Mouse (Mus musculus) MEL (cell line): ENCODE measurements at regions not wholly inside any gene's neighbourhood (a gene's known extent, or its start where the extent isn't known, plus 50 kb on each side); places are given as distances from the start of the nearest gene placed in this dataset.

Source experiments
- DNase-seq: peaks from one replicate; pipeline ENCODE4 v3.0.0; 2011; ENCODE audit warnings: low read depth, low spot score
- H3K27ac ChIP-seq: 2 replicates; pipeline ENCODE4 v1.5.1; 2012; ENCODE audit warnings: low read depth, mild to moderate bottlenecking, control low read depth, low read length, moderate library complexity; ENCODE audit not compliant: control insufficient read depth
- H3K27me3 ChIP-seq, 2 experiments: fragments of 150-350 bp in 1 of 2; sonication (generic) in 1 of 2; 2 replicates each; pipeline ENCODE4 v1.6.1; 2012; ENCODE audit warnings: low read length in 2 of 2, mild to moderate bottlenecking in 2 of 2, improper control_type of control experiment in 1 of 2, moderate library complexity in 1 of 2; ENCODE audit not compliant: insufficient read depth in 2 of 2, control insufficient read depth in 1 of 2
- H3K36me3 ChIP-seq, 2 experiments: 2 replicates each; pipeline ENCODE4 v1.6.1; 2012 to 2014; ENCODE audit warnings: low read length in 2 of 2, improper control_type of control experiment in 1 of 2, inconsistent platforms in 1 of 2, mild to moderate bottlenecking in 1 of 2; ENCODE audit not compliant: insufficient read depth in 2 of 2, control insufficient read depth in 1 of 2
- H3K4me1 ChIP-seq, 2 experiments: fragments of 150-350 bp in 1 of 2; sonication (generic) in 1 of 2; 2 replicates each; pipeline ENCODE4 v1.6.1; 2012; ENCODE audit warnings: low read length in 2 of 2, improper control_type of control experiment in 1 of 2, mild to moderate bottlenecking in 1 of 2; ENCODE audit not compliant: insufficient read depth in 2 of 2, control insufficient read depth in 1 of 2
- H3K4me3 ChIP-seq, 2 experiments: fragments of 150-350 bp in 1 of 2; sonication (generic) in 1 of 2; 2 replicates each; pipeline ENCODE4 v1.5.1; 2012; ENCODE audit warnings: low read depth in 2 of 2, low read length in 2 of 2, mild to moderate bottlenecking in 2 of 2, moderate library complexity in 2 of 2, control low read depth in 1 of 2, improper control_type of control experiment in 1 of 2; ENCODE audit not compliant: control insufficient read depth in 1 of 2, insufficient read depth in 1 of 2
- H3K79me2 ChIP-seq: 2 replicates; pipeline ENCODE4 v1.6.1; 2012; ENCODE audit warnings: mild to moderate bottlenecking, low read length, moderate library complexity; ENCODE audit not compliant: control insufficient read depth, poor library complexity, insufficient read depth
- H3K9ac ChIP-seq: 2 replicates; pipeline ENCODE4 v1.6.1; 2012; ENCODE audit warnings: low read depth, mild to moderate bottlenecking, control low read depth, low read length, moderate library complexity; ENCODE audit not compliant: control insufficient read depth, poor library complexity, severe bottlenecking
- H3K9me3 ChIP-seq: fragments of 150-350 bp; sonication (generic); replicated peaks from 2 replicates; pipeline ENCODE4 v1.6.1; 2012; ENCODE audit warnings: mild to moderate bottlenecking, low read length, improper control_type of control experiment, moderate library complexity; ENCODE audit not compliant: insufficient read depth
- BHLHE40 ChIP-seq: IDR thresholded peaks from 2 replicates; pipeline ENCODE4 v1.6.1; 2012; ENCODE audit warnings: low read depth, mild to moderate bottlenecking, inconsistent platforms, low read length, improper control_type of control experiment, borderline replicate concordance
- CHD2 ChIP-seq: IDR thresholded peaks from 2 replicates; pipeline ENCODE4 v1.6.1; 2011; ENCODE audit warnings: low read length, improper control_type of control experiment
- E2F4 ChIP-seq: IDR thresholded peaks from 2 replicates; pipeline ENCODE4 v1.6.1; 2011; ENCODE audit warnings: low read depth, low read length, improper control_type of control experiment, borderline replicate concordance
- ETS1 ChIP-seq: IDR thresholded peaks from 2 replicates; pipeline ENCODE4 v1.6.1; 2012; ENCODE audit warnings: low read depth, mild to moderate bottlenecking, inconsistent platforms, low read length, improper control_type of control experiment, moderate library complexity
- GABPA ChIP-seq: IDR thresholded peaks from 2 replicates; pipeline ENCODE4 v1.6.1; 2012; ENCODE audit warnings: low read depth, mild to moderate bottlenecking, inconsistent platforms, low read length, improper control_type of control experiment, moderate library complexity
- GATA1 ChIP-seq: IDR thresholded peaks from 2 replicates; pipeline ENCODE4 v1.6.1; 2011; ENCODE audit warnings: low read depth, low read length, improper control_type of control experiment
- JUND ChIP-seq: IDR thresholded peaks from 2 replicates; pipeline ENCODE4 v1.6.1; 2011; ENCODE audit warnings: low read depth, mild to moderate bottlenecking, improper control_type of control experiment, low read length
- KAT2A ChIP-seq: conservative IDR thresholded peaks from 2 replicates; pipeline ENCODE4 v1.6.1; 2012; ENCODE audit warnings: low read depth, low read length, improper control_type of control experiment, inconsistent platforms
- MAFK ChIP-seq: IDR thresholded peaks from 2 replicates; pipeline ENCODE4 v1.6.1; 2011; ENCODE audit warnings: low read depth, mild to moderate bottlenecking, low read length, improper control_type of control experiment, borderline replicate concordance
- MAX ChIP-seq: IDR thresholded peaks from 2 replicates; pipeline ENCODE4 v1.6.1; 2011; ENCODE audit warnings: low read length, improper control_type of control experiment
- MEF2A ChIP-seq: IDR thresholded peaks from 2 replicates; pipeline ENCODE4 v1.6.1; 2014; ENCODE audit warnings: low read depth, mild to moderate bottlenecking, inconsistent platforms, low read length, improper control_type of control experiment; ENCODE audit not compliant: poor library complexity, insufficient replicate concordance, severe bottlenecking; ENCODE audit errors: extremely low read depth
- MXI1 ChIP-seq: IDR thresholded peaks from 2 replicates; pipeline ENCODE4 v1.6.1; 2011; ENCODE audit warnings: mild to moderate bottlenecking, low read depth, low read length, improper control_type of control experiment
- NELFE ChIP-seq: IDR thresholded peaks from 2 replicates; pipeline ENCODE4 v1.6.1; 2011; ENCODE audit warnings: low read depth, low read length, improper control_type of control experiment
- POLR2AphosphoS5 ChIP-seq: IDR thresholded peaks from 2 replicates; pipeline ENCODE4 v1.6.1; 2012; ENCODE audit warnings: low read depth, borderline replicate concordance, mild to moderate bottlenecking, inconsistent platforms, low read length, moderate library complexity, mixed read lengths
- SIN3A ChIP-seq: IDR thresholded peaks from 2 replicates; pipeline ENCODE4 v1.6.1; 2012; ENCODE audit warnings: low read length, improper control_type of control experiment, inconsistent platforms
- TAL1 ChIP-seq: IDR thresholded peaks from 2 replicates; pipeline ENCODE4 v1.6.1; 2012; ENCODE audit warnings: mild to moderate bottlenecking, inconsistent platforms, low read length, moderate library complexity, mixed read lengths
- USF2 ChIP-seq, 2 experiments: IDR thresholded peaks; 2 replicates each; pipeline ENCODE4 v1.6.1; 2011 to 2012; ENCODE audit warnings: improper control_type of control experiment in 2 of 2, low read length in 2 of 2, borderline replicate concordance in 1 of 2, inconsistent platforms in 1 of 2, low read depth in 1 of 2, mild to moderate bottlenecking in 1 of 2; ENCODE audit not compliant: insufficient read depth in 1 of 2
- ZKSCAN1 ChIP-seq: IDR thresholded peaks from 2 replicates; pipeline ENCODE4 v1.6.1; 2012; ENCODE audit warnings: low read depth, mild to moderate bottlenecking, inconsistent platforms, low read length, improper control_type of control experiment, moderate library complexity
- ZMIZ1 ChIP-seq: IDR thresholded peaks from 2 replicates; pipeline ENCODE4 v1.6.1; 2012; ENCODE audit warnings: low read depth, mild to moderate bottlenecking, inconsistent platforms, low read length, improper control_type of control experiment, moderate library complexity

DNA sequence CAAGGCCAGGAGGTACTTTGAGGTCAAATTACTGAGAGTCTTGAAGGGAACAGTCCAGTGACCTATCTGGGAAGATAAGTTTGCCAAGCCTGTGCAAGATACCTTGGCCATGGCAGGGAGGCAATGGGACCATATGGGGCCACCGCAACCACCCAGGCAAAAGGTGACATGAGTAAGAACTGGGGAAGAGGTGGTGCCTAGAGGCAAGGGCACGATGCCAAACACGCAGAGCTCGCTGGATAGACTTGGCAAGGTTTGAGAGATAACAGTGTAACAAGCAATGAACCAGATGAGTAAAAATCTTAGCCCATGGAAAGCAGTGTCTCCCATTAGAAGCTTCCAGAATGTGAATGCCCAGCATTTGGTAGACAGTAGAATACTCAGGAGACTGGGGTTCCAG, 128.1 kb downstream of the Dhx15 start (continued):
- TF ChIP-seq GABPA, result no peak

DNA sequence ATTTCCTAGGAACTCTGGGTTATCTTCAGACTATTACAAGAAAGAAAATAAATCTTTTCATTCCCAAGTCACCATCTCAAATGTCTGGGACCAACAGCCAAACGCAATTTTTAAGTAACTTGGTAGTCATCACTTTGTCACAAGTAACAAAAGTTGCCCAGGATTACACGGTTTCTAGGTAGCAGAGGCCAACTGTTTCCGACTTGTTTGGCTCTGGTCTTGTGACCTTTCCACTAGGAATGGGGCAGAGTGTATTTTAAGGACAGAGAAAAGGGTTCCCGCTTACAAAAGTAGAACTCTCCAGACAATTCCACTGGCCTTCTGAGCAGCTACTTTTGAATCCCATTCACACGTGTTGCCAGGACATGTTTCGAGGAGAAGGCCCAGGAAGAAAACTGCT, 129.1 kb downstream of the Dhx15 start:
- H3K9ac ChIP-seq, result no peak overlapping the region
- no peaks in the 10 kb centered on the region for H3K79me2 ChIP-seq
- TF ChIP-seq USF2 (IDR thresholded peaks at IDR 0.05; ENCODE audit: borderline replicate concordance in 1 of 2, insufficient read depth in 1 of 2, low read depth in 1 of 2, low read length in 2 of 2), result no peak
- no peak for TF ChIP-seq BHLHE40
- no peak for TF ChIP-seq ZKSCAN1
- TF ChIP-seq JUND, result no peak
- no peak for TF ChIP-seq NELFE
- no peak for TF ChIP-seq SIN3A
- no peak for TF ChIP-seq ETS1
- TF ChIP-seq GATA1, result no peak
- H3K27me3 ChIP-seq, result no peaks in the 10 kb centered on the region
- peaks cover 2 to 21% of the 10 kb centered on the region in 2 experiments for H3K4me1 ChIP-seq
- H3K27ac ChIP-seq, result no peak overlapping the region
- no peak for DNase-seq
- no peak overlapping the region for H3K4me3 ChIP-seq
- peaks cover 0 to 22% of the 10 kb centered on the region in 2 experiments; a peak in 2 of 4 replicates for H3K36me3 ChIP-seq
- no peaks in the 10 kb centered on the region for H3K9me3 ChIP-seq

DNA sequence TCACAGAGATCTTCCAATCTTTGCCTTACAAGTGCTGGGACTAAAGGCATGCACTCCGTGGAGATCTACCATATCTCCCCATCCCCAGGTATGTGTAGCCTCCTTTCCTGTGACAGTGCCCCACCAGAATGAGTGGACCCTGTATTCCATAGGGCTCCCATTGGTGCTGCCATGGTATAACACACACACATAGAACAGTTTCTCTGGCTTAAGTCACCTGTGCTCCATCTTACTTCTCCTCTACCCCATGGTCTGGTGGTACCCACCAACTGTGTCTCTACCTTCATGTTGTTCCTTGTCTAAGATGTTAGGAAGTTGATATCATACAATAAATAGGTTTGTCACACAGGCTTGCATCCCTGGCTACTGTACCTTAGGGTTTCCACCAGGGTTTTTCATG, 133.1 kb downstream of the Dhx15 start:
- DNase-seq, result no peak
- Histone ChIP-seq H3K27me3 (no peaks in the 10 kb centered on the region), H3K9me3 (no peaks in the 10 kb centered on the region), H3K36me3 (peaks cover 0 to 10% of the 10 kb centered on the region in 2 experiments; a peak in 2 of 4 replicates), H3K79me2 (no peaks in the 10 kb centered on the region), H3K4me1 (peaks cover 2 to 10% of the 10 kb centered on the region in 2 experiments), H3K9ac (no peak overlapping the region), H3K27ac (no peak overlapping the region), H3K4me3 (no peak overlapping the region)
- TF ChIP-seq KAT2A, result no peak
- TF ChIP-seq MAFK, result no peak
- no peak for TF ChIP-seq MEF2A
- no peak for TF ChIP-seq POLR2AphosphoS5
- TF ChIP-seq E2F4, result no peak
- TF ChIP-seq CHD2, result no peak
- TF ChIP-seq GATA1, result no peak
- no peak for TF ChIP-seq ZMIZ1
- TF ChIP-seq MXI1, result no peak
- no peak for TF ChIP-seq NELFE
- no peak for TF ChIP-seq MAX
- no peak for TF ChIP-seq GABPA
- TF ChIP-seq ZKSCAN1, result no peak
- TF ChIP-seq TAL1, result no peak
